ENCODE assay signal across 26 mouse cellular contexts in genomic region chr8:120777184-120777583, GRCm38 (mm10).
"Had no signal": no experiment of that assay in that cellular context is flagged by ENCODE, and none has a peak within 500 bp of the region (broad histone marks: within the 10 kb centered on the region; RNA-seq: fewer than 3 reads in every experiment).

No protein-coding gene starts in this region.

- H3K9me3 ChIP-seq: heart, embryonic 10.5 days; heart, embryonic 12.5 days; hindbrain, embryonic 10.5 days; hindbrain, embryonic 12.5 days; intestine, embryonic 15.5 days; kidney, embryonic 15.5 days; limb, embryonic 10.5 days; limb, embryonic 12.5 days had no signal

- ATAC-seq: hindbrain, embryonic 16.5 days; inflammation-experienced regulatory T-cells, adult 6 months; intestine, embryonic 15.5 days had no signal

- H3K36me3 ChIP-seq: heart, embryonic 10.5 days; heart, embryonic 12.5 days; hindbrain, embryonic 10.5 days; hindbrain, embryonic 12.5 days; intestine, embryonic 15.5 days; kidney, embryonic 15.5 days; limb, embryonic 10.5 days; limb, embryonic 12.5 days had no signal

- H3K4me1 ChIP-seq: heart, embryonic 12.5 days; intestine, embryonic 15.5 days; kidney, embryonic 15.5 days; limb, embryonic 10.5 days; limb, embryonic 12.5 days had no signal

- DNase-seq: gastrocnemius, postnatal 14 days; gastrocnemius, postnatal 36 days; heart, adult 18-20 months; heart, postnatal 10 days; heart, postnatal 4 days; kidney, adult 11 months; kidney, adult 2 months; kidney, adult 9 months; kidney, postnatal 25 days; kidney, postnatal 4 days; liver had no signal

- H3K27ac ChIP-seq: heart, embryonic 10.5 days; hindbrain, embryonic 10.5 days; hindbrain, embryonic 12.5 days; hindbrain, embryonic 14.5 days; intestine, embryonic 15.5 days; kidney, embryonic 15.5 days; kidney, postnatal 0 days; layer of hippocampus, adult 2 months; left cerebral cortex, adult 2 months; limb, embryonic 10.5 days; limb, embryonic 12.5 days had no signal

- H3K9ac ChIP-seq: heart, embryonic 12.5 days; hindbrain, embryonic 12.5 days; hindbrain, embryonic 14.5 days; intestine, embryonic 15.5 days; kidney, embryonic 15.5 days; limb, embryonic 12.5 days had no signal

- H3K4me2 ChIP-seq: heart, embryonic 12.5 days; hindbrain, embryonic 12.5 days; hindbrain, embryonic 14.5 days; intestine, embryonic 15.5 days; kidney, embryonic 15.5 days; limb, embryonic 12.5 days; liver, embryonic 11.5 days had no signal

- H3K27me3 ChIP-seq: intestine, embryonic 15.5 days had no signal

- H3K4me3 ChIP-seq: heart, embryonic 10.5 days; heart, embryonic 12.5 days; hindbrain, embryonic 10.5 days; hindbrain, embryonic 12.5 days; intestine, embryonic 15.5 days; kidney, embryonic 15.5 days; layer of hippocampus, adult 2 months; left cerebral cortex, adult 2 months; limb, embryonic 10.5 days; limb, embryonic 12.5 days had no signal
